Mouse (Mus musculus) CH12.LX (cell line): ENCODE measurements around the gene Ptprf. TPM values are rescaled to one million over a fixed set of nuclear protein-coding genes. Genes with fewer than 3 reads are reported as not detected.

Source experiments
- DNase-seq: peaks from one replicate; pipeline ENCODE4 v3.0.0-alpha.2; 2013; ENCODE audit errors: extremely low read depth
- H3K27ac ChIP-seq: 2 replicates; pipeline ENCODE4 v1.5.1; 2012; ENCODE audit warnings: low read depth, mild to moderate bottlenecking, control low read depth, moderate library complexity; ENCODE audit not compliant: insufficient read depth
- H3K27me3 ChIP-seq: replicated peaks from 2 replicates; pipeline ENCODE3; 2012; ENCODE audit warnings: inconsistent platforms
- H3K36me3 ChIP-seq, 2 experiments: replicated peaks in 1 of 2; 2 replicates each; pipeline versions ENCODE3 to v1.6.1; 2012; ENCODE audit warnings: inconsistent platforms in 1 of 2, low read length in 1 of 2, mild to moderate bottlenecking in 1 of 2, mixed read lengths in 1 of 2, moderate library complexity in 1 of 2; ENCODE audit not compliant: control insufficient read depth in 1 of 2, insufficient read depth in 1 of 2
- H3K4me1 ChIP-seq, 2 experiments: 2 replicates each; pipeline ENCODE4 v1.6.1; 2012; ENCODE audit warnings: inconsistent platforms in 1 of 2, moderate library complexity in 1 of 2; ENCODE audit not compliant: insufficient read depth in 2 of 2, control insufficient read depth in 1 of 2
- H3K4me2 ChIP-seq: 2 replicates; pipeline ENCODE4 v1.6.1; 2012; ENCODE audit warnings: low read depth, mild to moderate bottlenecking, control low read depth; ENCODE audit not compliant: poor library complexity, insufficient read depth, severe bottlenecking
- H3K4me3 ChIP-seq, 3 experiments: fragments of 150-350 bp in 1 of 3; sonication (generic) in 1 of 3; replicated peaks in 1 of 3; 2 replicates each; pipeline versions ENCODE3 to v1.5.1; 2011 to 2012; ENCODE audit warnings: low read depth in 2 of 3, low read length in 2 of 3, mild to moderate bottlenecking in 2 of 3, moderate library complexity in 2 of 3, control low read depth in 1 of 3, improper control_type of control experiment in 1 of 3, inconsistent platforms in 1 of 3, mixed read lengths in 1 of 3; ENCODE audit not compliant: poor library complexity in 1 of 3
- H3K79me2 ChIP-seq: replicated peaks from 2 replicates; pipeline ENCODE4 v1.6.1; 2012; ENCODE audit warnings: mild to moderate bottlenecking, moderate library complexity; ENCODE audit not compliant: control insufficient read depth, poor library complexity, insufficient read depth, severe bottlenecking; ENCODE audit errors: extremely low read depth
- H3K9ac ChIP-seq: 2 replicates; pipeline ENCODE4 v1.6.1; 2012; ENCODE audit warnings: low read depth, mild to moderate bottlenecking, control low read depth, moderate library complexity; ENCODE audit not compliant: insufficient read depth
- H3K9me3 ChIP-seq: replicated peaks from 2 replicates; pipeline ENCODE3; 2012; ENCODE audit warnings: low read length, inconsistent platforms, mixed read lengths
- BHLHE40 ChIP-seq: IDR thresholded peaks from 2 replicates; pipeline ENCODE4 v1.6.1; 2011; ENCODE audit warnings: mild to moderate bottlenecking, low read depth, low read length, improper control_type of control experiment
- CHD1 ChIP-seq: IDR thresholded peaks from 2 replicates; pipeline ENCODE4 v1.6.1; 2012; ENCODE audit warnings: low read depth, low read length, improper control_type of control experiment, inconsistent platforms
- CHD2 ChIP-seq: IDR thresholded peaks from 2 replicates; pipeline ENCODE4 v1.6.1; 2011; ENCODE audit warnings: low read length, improper control_type of control experiment
- CTCF ChIP-seq, 2 experiments: IDR thresholded peaks in 1 of 2; conservative IDR thresholded peaks in 1 of 2; 2 replicates each; pipeline ENCODE4 v1.5.1; 2011 to 2012; ENCODE audit warnings: low read depth in 2 of 2, low read length in 2 of 2, improper control_type of control experiment in 1 of 2, inconsistent platforms in 1 of 2, mild to moderate bottlenecking in 1 of 2, moderate library complexity in 1 of 2
- E2F4 ChIP-seq: IDR thresholded peaks from 2 replicates; pipeline ENCODE4 v1.6.1; 2011; ENCODE audit warnings: low read depth, low read length, improper control_type of control experiment; ENCODE audit not compliant: insufficient replicate concordance
- ELF1 ChIP-seq: IDR thresholded peaks from 2 replicates; pipeline ENCODE4 v1.6.1; 2014; ENCODE audit warnings: low read depth, mild to moderate bottlenecking, inconsistent platforms, low read length, improper control_type of control experiment
- EP300 ChIP-seq: IDR thresholded peaks from 2 replicates; pipeline ENCODE4 v1.6.1; 2011; ENCODE audit warnings: low read length, improper control_type of control experiment
- ETS1 ChIP-seq: conservative IDR thresholded peaks from 2 replicates; pipeline ENCODE4 v1.6.1; 2012; ENCODE audit warnings: low read depth, mild to moderate bottlenecking, inconsistent platforms, low read length, improper control_type of control experiment, moderate library complexity
- GABPA ChIP-seq: IDR thresholded peaks from 2 replicates; pipeline ENCODE4 v1.6.1; 2012; ENCODE audit warnings: low read depth, low read length, improper control_type of control experiment, inconsistent platforms; ENCODE audit not compliant: insufficient replicate concordance
- HCFC1 ChIP-seq: IDR thresholded peaks from 2 replicates; pipeline ENCODE4 v1.6.1; 2012; ENCODE audit warnings: low read depth, mild to moderate bottlenecking, inconsistent platforms, low read length, improper control_type of control experiment
- IRF4 ChIP-seq: IDR thresholded peaks from 2 replicates; pipeline ENCODE4 v1.6.1; 2014; ENCODE audit warnings: low read depth, mild to moderate bottlenecking, inconsistent platforms, low read length, improper control_type of control experiment
- JUN ChIP-seq: IDR thresholded peaks from 2 replicates; pipeline ENCODE4 v1.6.1; 2011; ENCODE audit warnings: low read depth, mild to moderate bottlenecking, low read length, improper control_type of control experiment, moderate library complexity; ENCODE audit not compliant: insufficient read depth
- JUND ChIP-seq: conservative IDR thresholded peaks from 2 replicates; pipeline ENCODE4 v1.6.1; 2011; ENCODE audit warnings: low read depth, low read length, improper control_type of control experiment
- KAT2A ChIP-seq: IDR thresholded peaks from 2 replicates; pipeline ENCODE4 v1.6.1; 2012; ENCODE audit warnings: low read length, improper control_type of control experiment, inconsistent platforms; ENCODE audit not compliant: insufficient replicate concordance
- MAFK ChIP-seq: IDR thresholded peaks from 2 replicates; pipeline ENCODE4 v1.6.1; 2011; ENCODE audit warnings: low read length, improper control_type of control experiment; ENCODE audit not compliant: insufficient replicate concordance
- MAX ChIP-seq: IDR thresholded peaks from 2 replicates; pipeline ENCODE4 v1.6.1; 2011; ENCODE audit warnings: low read length, improper control_type of control experiment
- MAZ ChIP-seq: IDR thresholded peaks from 2 replicates; pipeline ENCODE4 v1.6.1; 2012; ENCODE audit warnings: low read depth, mild to moderate bottlenecking, inconsistent platforms, low read length, improper control_type of control experiment, moderate library complexity
- MEF2A ChIP-seq: IDR thresholded peaks from 2 replicates; pipeline ENCODE4 v1.6.1; 2014; ENCODE audit warnings: low read depth, mild to moderate bottlenecking, inconsistent platforms, low read length, improper control_type of control experiment, borderline replicate concordance
- MXI1 ChIP-seq: IDR thresholded peaks from 2 replicates; pipeline ENCODE4 v1.6.1; 2011; ENCODE audit warnings: mild to moderate bottlenecking, low read depth, low read length, improper control_type of control experiment
- MYC ChIP-seq: IDR thresholded peaks from 2 replicates; pipeline ENCODE4 v1.6.1; 2011; ENCODE audit warnings: low read depth, mild to moderate bottlenecking, improper control_type of control experiment, low read length
- NELFE ChIP-seq: IDR thresholded peaks from 2 replicates; pipeline ENCODE4 v1.6.1; 2011; ENCODE audit warnings: low read depth, low read length, improper control_type of control experiment
- NRF1 ChIP-seq: IDR thresholded peaks from 2 replicates; pipeline ENCODE4 v1.6.1; 2014; ENCODE audit warnings: low read depth, mild to moderate bottlenecking, inconsistent platforms, low read length, improper control_type of control experiment, moderate library complexity
- PAX5 ChIP-seq: IDR thresholded peaks from 2 replicates; pipeline ENCODE4 v1.6.1; 2012; ENCODE audit warnings: low read length, inconsistent platforms, mixed read lengths
- POLR2A ChIP-seq: IDR thresholded peaks from 2 replicates; pipeline ENCODE4 v1.6.1; 2011; ENCODE audit warnings: low read depth, mild to moderate bottlenecking, improper control_type of control experiment, low read length
- POLR2AphosphoS2 ChIP-seq: IDR thresholded peaks from 2 replicates; pipeline ENCODE4 v1.6.1; 2011; ENCODE audit warnings: low read depth, low read length, improper control_type of control experiment
- RAD21 ChIP-seq: IDR thresholded peaks from 2 replicates; pipeline ENCODE4 v1.6.1; 2011; ENCODE audit warnings: low read depth, mild to moderate bottlenecking, low read length, improper control_type of control experiment, moderate library complexity
- RCOR1 ChIP-seq: conservative IDR thresholded peaks from 2 replicates; pipeline ENCODE4 v1.6.1; 2012; ENCODE audit warnings: low read depth, mild to moderate bottlenecking, inconsistent platforms, low read length, improper control_type of control experiment
- SIN3A ChIP-seq: IDR thresholded peaks from 2 replicates; pipeline ENCODE4 v1.6.1; 2012; ENCODE audit warnings: low read length, improper control_type of control experiment, inconsistent platforms
- SMC3 ChIP-seq: IDR thresholded peaks from 2 replicates; pipeline ENCODE4 v1.6.1; 2011; ENCODE audit warnings: low read depth, low read length, improper control_type of control experiment
- TBP ChIP-seq: conservative IDR thresholded peaks from 2 replicates; pipeline ENCODE4 v1.6.1; 2011; ENCODE audit warnings: low read depth, low read length, improper control_type of control experiment
- TCF12 ChIP-seq: IDR thresholded peaks from 2 replicates; pipeline ENCODE4 v1.6.1; 2014; ENCODE audit warnings: low read depth, mild to moderate bottlenecking, inconsistent platforms, low read length, improper control_type of control experiment
- UBTF ChIP-seq: IDR thresholded peaks from 2 replicates; pipeline ENCODE4 v1.6.1; 2012; ENCODE audit warnings: low read depth, mild to moderate bottlenecking, inconsistent platforms, low read length, improper control_type of control experiment, moderate library complexity
- USF1 ChIP-seq: IDR thresholded peaks from 2 replicates; pipeline ENCODE4 v1.6.1; 2014; ENCODE audit warnings: low read depth, mild to moderate bottlenecking, inconsistent platforms, low read length, improper control_type of control experiment
- USF2 ChIP-seq: conservative IDR thresholded peaks from 2 replicates; pipeline ENCODE4 v1.6.1; 2011; ENCODE audit warnings: low read depth, low read length, improper control_type of control experiment
- ZC3H11A ChIP-seq: IDR thresholded peaks from 2 replicates; pipeline ENCODE4 v1.6.1; 2012; ENCODE audit warnings: low read depth, mild to moderate bottlenecking, inconsistent platforms, low read length, improper control_type of control experiment
- ZKSCAN1 ChIP-seq: IDR thresholded peaks from 2 replicates; pipeline ENCODE4 v1.6.1; 2012; ENCODE audit warnings: low read depth, inconsistent platforms, low read length, improper control_type of control experiment, borderline replicate concordance
- ZMIZ1 ChIP-seq: IDR thresholded peaks from 2 replicates; pipeline ENCODE4 v1.6.1; 2012; ENCODE audit warnings: low read depth, mild to moderate bottlenecking, inconsistent platforms, low read length, improper control_type of control experiment
- ZNF384 ChIP-seq: IDR thresholded peaks from 2 replicates; pipeline ENCODE4 v1.6.1; 2012; ENCODE audit warnings: low read depth, low read length, improper control_type of control experiment, inconsistent platforms
- dilution Hi-C: fragments of 300-500 bp; cut with MboI; formaldehyde crosslinking; loops from 2 replicates; pipeline ENCODE4 v1.14.3; 2020; ENCODE audit warnings: low sequenced_read_pairs; ENCODE audit not compliant: extremely low pct_unique_long_range_greater_than_20kb, extremely low pct_ligation_motif_present
- in situ Hi-C: fragments of 300-500 bp; cut with MboI; formaldehyde crosslinking; loops from 3 replicates; pipeline ENCODE4 v1.14.3; 2019; ENCODE audit warnings: low sequenced_read_pairs, low pct_ligation_motif_present, low pct_unique_long_range_greater_than_20kb, mixed read lengths
- polyA plus RNA-seq: library from polyadenylated mRNA; unstranded; fragments of >175 nt; gene quantifications from 2 replicates; pipeline ENCODE4 v1.2.1, GENCODE M21; 2012; ENCODE audit warnings: low read depth; ENCODE audit not compliant: insufficient read length
- total RNA-seq, 2 experiments: library from RNA; depleted of rRNA; stranded (reverse); fragments of 300-350 nt in 1 of 2; fragments of >200 nt in 1 of 2; gene quantifications; 2 replicates each; pipeline ENCODE4 v1.2.3; 2012 to 2014

Ptprf gene
- total and polyA plus RNA-seq, 3 experiments: 0.11 to 0.21 TPM; not detected in 1

GRCm38 (mm10) chr4:118180301-118181080 is 110.7 kb downstream of the Ptprf start:
- TF ChIP-seq GABPA: no peak
- no peak for TF ChIP-seq NELFE
- TF ChIP-seq HCFC1: no peak
- TF ChIP-seq UBTF: no peak
- peak; percentile 85 for TF ChIP-seq IRF4
- no peak; the same call in 1 of the 2 replicates for TF ChIP-seq TCF12
- no peak for TF ChIP-seq CHD2
- no peak; the same call in none of the 2 replicates for TF ChIP-seq ZMIZ1
- no peak for TF ChIP-seq NRF1
- TF ChIP-seq SMC3: no peak
- 0 out of 2 replicates have a peak, but pooled peaks have one; percentile 42 for TF ChIP-seq RCOR1
- no peak for TF ChIP-seq CTCF (conservative IDR thresholded peaks at IDR 0.05 in 1 of 2, IDR thresholded peaks at IDR 0.05 in 1 of 2; ENCODE audit: low read depth in 2 of 2, low read length in 2 of 2)
- peak; percentile 95 for TF ChIP-seq BHLHE40
- peak; percentile 27; the same call in 1 of the 2 replicates for TF ChIP-seq MYC
- peak; percentile 52; the same call in 1 of the 2 replicates for TF ChIP-seq SIN3A
- peak; percentile 41; the same call in 1 of the 2 replicates for TF ChIP-seq EP300
- no peak for TF ChIP-seq MAFK
- peak; percentile 57; the same call in 1 of the 2 replicates for TF ChIP-seq MAX
- no peak for TF ChIP-seq TBP
- no peak for TF ChIP-seq ZNF384
- no peak for TF ChIP-seq PAX5
- TF ChIP-seq E2F4: no peak
- TF ChIP-seq ETS1: no peak
- peak; percentile 21; the same call in 1 of the 2 replicates for TF ChIP-seq MEF2A
- TF ChIP-seq JUN: no peak
- TF ChIP-seq KAT2A: no peak
- TF ChIP-seq MXI1: peak; percentile 26; the same call in 1 of the 2 replicates
- 0 out of 2 replicates have a peak, but pooled peaks have one; percentile 25 for TF ChIP-seq ELF1
- no peak for TF ChIP-seq JUND
- TF ChIP-seq POLR2AphosphoS2: no peak
- TF ChIP-seq ZC3H11A: no peak
- 0 out of 2 replicates have a peak, but pooled peaks have one; percentile 28 for TF ChIP-seq MAZ
- no peak for TF ChIP-seq RAD21
- no peak for TF ChIP-seq USF1
- no peak for TF ChIP-seq POLR2A
- 0 out of 2 replicates have a peak, but pooled peaks have one; percentile 30 for TF ChIP-seq CHD1
- TF ChIP-seq USF2: no peak
- no peak for TF ChIP-seq ZKSCAN1
- dilution Hi-C loops: no loop called here

More at GRCm38 (mm10) chr4:118180301-118181080, 110.7 kb downstream of the Ptprf start:
- H3K4me1 ChIP-seq: peaks cover 2 to 14% of the 10 kb centered on the region in 2 experiments; a peak in 3 of 4 replicates
- DNase-seq: no peak
- peaks cover 13 to 22% of the 10 kb centered on the region in 2 experiments for H3K36me3 ChIP-seq
- no peaks in the 10 kb centered on the region for H3K9me3 ChIP-seq
- H3K27me3 ChIP-seq: no peaks in the 10 kb centered on the region
- H3K79me2 ChIP-seq: peaks cover 10% of the 10 kb centered on the region
- peak overlapping the region; percentile 73 for H3K9ac ChIP-seq
- peak overlapping the region; percentile 86 for H3K4me2 ChIP-seq
- peak overlapping the region; percentile 54 to 83 (median 83) for H3K4me3 ChIP-seq
- in situ Hi-C loops: no loop called here
- peak overlapping the region; percentile 21; the same call in 1 of the 2 replicates for H3K27ac ChIP-seq
